Mouse (Mus musculus): ENCODE data around the gene Cldn34c1. TPM values are rescaled to one million over a fixed set of nuclear protein-coding genes. Genes with fewer than 3 reads are reported as not detected.

Cldn34c1 gene
- 0.09 and 0.64 TPM in 2 replicates for polyA plus RNA-seq (2012; rRNA removed)

GRCm38 (mm10) chrX:123103291-123104260 is at the start of gene Cldn34c1:
Gene Cldn34c1, plus strand, starts transcription at chrX:123103495.

GRCm38 (mm10) chrX:123222381-123222780 is 119.1 kb downstream of the Cldn34c1 start, which contains the start of gene Srsx:
Gene Srsx, minus strand, starts transcription at chrX:123222481.

Other genes starting within 250 kb of the Cldn34c1 start
- gene Gm17521, start 73.8 kb upstream of the Cldn34c1 start, polyA plus RNA-seq (2012; rRNA removed), result not detected in 2 replicates
- gene Srsx, start 119.0 kb downstream of the Cldn34c1 start, polyA plus RNA-seq (2012; rRNA removed), result not detected in 2 replicates
- not detected in 2 replicates for gene Gm17577, start 143.4 kb downstream of the Cldn34c1 start, polyA plus RNA-seq (2012; rRNA removed)